Mouse (Mus musculus): ENCODE measurements around the gene Mcam. TPM values are rescaled to one million over a fixed set of nuclear protein-coding genes. Genes with fewer than 3 reads are reported as not detected.

Mcam gene
- total and polyA plus RNA-seq, 2 experiments, result 3.6 to 4.2 TPM

DNA sequence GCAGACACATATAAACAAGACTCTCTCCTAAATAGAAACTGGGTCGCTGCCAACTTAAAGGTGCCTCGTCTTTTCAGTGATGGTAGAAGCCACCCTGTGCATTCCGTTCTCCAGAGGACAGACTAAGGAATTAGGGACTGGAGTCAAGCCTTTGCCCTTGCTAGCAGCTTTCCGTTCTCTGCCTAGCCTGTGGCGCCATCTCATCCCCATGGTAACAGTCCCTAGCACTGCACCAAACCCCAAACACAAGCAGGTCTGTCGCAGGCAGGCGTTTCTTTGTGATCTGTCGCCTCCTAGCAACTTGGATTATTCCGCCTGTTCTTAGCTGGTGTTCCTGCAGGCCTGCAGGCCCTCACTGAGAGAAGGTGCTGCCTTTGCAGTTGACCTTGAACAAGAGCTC lies 37.7 kb upstream of the Mcam start:
- H3K27me3 ChIP-seq (ENCODE audit: control insufficient read depth, insufficient read depth, low read length), result no peaks in the 10 kb centered on the region
- 65% methylated on average over 9 of the region's 9 CpGs for WGBS
- H3K27ac ChIP-seq (replicated peaks; ENCODE audit: insufficient read depth, low read depth, low read length), result no peak overlapping the region
- no peaks in the 10 kb centered on the region for H3K4me1 ChIP-seq (ENCODE audit: control insufficient read depth, insufficient read depth, low read length)
- DNase-seq (ENCODE audit: extremely low read depth, low read depth, low spot score), result no peak
- H3K4me3 ChIP-seq (ENCODE audit: insufficient read depth, low read depth, low read length), result no peak overlapping the region
- H3K36me3 ChIP-seq (ENCODE audit: control insufficient read depth, insufficient read depth, low read length), result peaks cover 20% of the 10 kb centered on the region
- no peak overlapping the region for H3K9ac ChIP-seq (ENCODE audit: low read depth, low read length)
- no peak for TF ChIP-seq CTCF (IDR thresholded peaks at IDR 0.05; ENCODE audit: low read depth, low read length)
- TF ChIP-seq POLR2A (IDR thresholded peaks at IDR 0.05; ENCODE audit: extremely low read depth, insufficient read depth, low read length), result no peak
- H3K79me2 ChIP-seq (ENCODE audit: control insufficient read depth, insufficient read depth, low read length), result no peaks in the 10 kb centered on the region

DNA sequence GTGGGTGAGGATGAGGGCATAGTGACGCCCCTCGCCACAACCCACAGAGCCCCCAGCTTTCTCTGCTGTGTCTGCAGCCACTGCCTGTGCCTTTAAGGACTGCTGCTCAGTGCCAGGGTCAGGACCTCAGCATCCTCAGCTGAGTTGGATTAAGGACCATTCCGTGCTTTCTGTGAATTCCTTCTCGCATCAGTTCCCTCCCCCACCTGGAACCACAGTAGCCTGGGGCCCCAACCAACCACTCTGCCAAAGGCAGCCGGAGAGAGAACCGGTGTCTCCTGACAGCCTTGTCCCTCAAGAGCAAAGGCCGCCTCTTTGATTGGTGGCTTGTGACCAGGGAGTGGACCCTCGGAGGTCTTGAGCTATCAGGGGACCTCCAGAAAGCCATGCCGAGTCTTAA lies 32.8 kb upstream of the Mcam start, which contains the start of gene Mfrp:
Gene Mfrp (plus strand): TSS at position 240 of the 400 bp plus-strand sequence.
- H3K79me2 ChIP-seq (ENCODE audit: control insufficient read depth, insufficient read depth, low read length), result no peaks in the 10 kb centered on the region
- DNase-seq (ENCODE audit: extremely low read depth, low read depth, low spot score), result no peak
- no peak within 1 kb of the TSS for H3K9ac ChIP-seq (ENCODE audit: low read depth, low read length)
- no peaks in the 10 kb centered on the region for H3K36me3 ChIP-seq (ENCODE audit: control insufficient read depth, insufficient read depth, low read length)
- no peaks in the 10 kb centered on the region for H3K4me1 ChIP-seq (ENCODE audit: control insufficient read depth, insufficient read depth, low read length)
- no peak within 1 kb of the TSS for H3K4me3 ChIP-seq (ENCODE audit: insufficient read depth, low read depth, low read length)
- WGBS, result 93% methylated on average over 9 of the region's 9 CpGs
- no peaks in the 10 kb centered on the region for H3K27me3 ChIP-seq (ENCODE audit: control insufficient read depth, insufficient read depth, low read length)
- H3K27ac ChIP-seq (replicated peaks; ENCODE audit: insufficient read depth, low read depth, low read length), result no peak within 1 kb of the TSS
- TF ChIP-seq CTCF (IDR thresholded peaks at IDR 0.05; ENCODE audit: low read depth, low read length) (no peak), POLR2A (IDR thresholded peaks at IDR 0.05; ENCODE audit: extremely low read depth, insufficient read depth, low read length) (no peak)

GRCm38 (mm10) chr9:44104881-44105280 lies 29.4 kb upstream of the Mcam start:
- no peak for DNase-seq (ENCODE audit: extremely low read depth, low read depth, low spot score)
- Histone ChIP-seq H3K4me3 (ENCODE audit: insufficient read depth, low read depth, low read length) (no peak overlapping the region), H3K79me2 (ENCODE audit: control insufficient read depth, insufficient read depth, low read length) (peaks cover 5% of the 10 kb centered on the region; the same call in 1 of the 2 replicates), H3K9ac (ENCODE audit: low read depth, low read length) (no peak overlapping the region), H3K4me1 (ENCODE audit: control insufficient read depth, insufficient read depth, low read length) (no peaks in the 10 kb centered on the region), H3K27ac (replicated peaks; ENCODE audit: insufficient read depth, low read depth, low read length) (no peak overlapping the region), H3K27me3 (ENCODE audit: control insufficient read depth, insufficient read depth, low read length) (no peaks in the 10 kb centered on the region), H3K36me3 (ENCODE audit: control insufficient read depth, insufficient read depth, low read length) (no peaks in the 10 kb centered on the region)
- 96% methylated on average over 7 of the region's 7 CpGs for WGBS
- no peak for TF ChIP-seq CTCF (IDR thresholded peaks at IDR 0.05; ENCODE audit: low read depth, low read length)

DNA sequence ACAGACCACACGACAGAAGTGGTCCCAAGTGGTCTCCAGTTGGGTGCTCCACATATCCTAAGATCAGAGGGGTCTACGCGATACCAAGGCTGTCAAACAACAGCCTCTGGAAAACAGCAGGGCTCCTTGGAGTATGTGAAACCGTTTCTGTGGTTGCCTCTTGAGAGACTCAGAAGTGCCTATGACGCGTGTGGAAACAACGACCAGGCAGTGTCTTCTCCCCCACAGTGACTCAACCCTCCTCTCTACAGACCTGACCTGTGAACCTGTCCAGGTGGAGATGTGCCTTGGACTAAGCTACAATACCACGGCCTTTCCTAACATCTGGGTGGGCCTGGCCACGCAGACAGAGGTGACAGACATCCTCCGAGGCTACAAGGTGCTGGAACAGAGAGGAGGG lies 28.5 kb upstream of the Mcam start:
- no peaks in the 10 kb centered on the region for H3K36me3 ChIP-seq (ENCODE audit: control insufficient read depth, insufficient read depth, low read length)
- WGBS, result 90% methylated on average over 10 of the region's 10 CpGs

DNA sequence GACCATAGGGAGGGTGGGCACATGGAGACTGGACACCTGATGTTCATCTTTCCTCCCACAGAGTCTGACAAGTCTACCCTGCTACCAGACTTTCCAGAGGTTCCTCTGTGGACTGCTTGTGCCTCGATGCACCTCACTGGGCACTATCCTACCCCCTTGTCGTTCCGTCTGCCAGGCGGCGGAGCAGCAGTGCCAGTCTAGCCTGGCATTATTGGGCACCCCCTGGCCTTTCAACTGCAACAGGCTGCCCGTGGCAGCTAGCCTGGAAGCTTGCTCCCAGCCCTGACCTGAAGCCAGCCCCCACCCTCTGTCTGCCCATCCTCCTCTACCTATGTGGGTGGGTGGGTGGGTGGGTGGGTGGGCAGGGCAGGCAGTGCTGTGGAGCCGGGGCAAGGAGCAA lies 28.1 kb upstream of the Mcam start:
- Histone ChIP-seq H3K27me3 (ENCODE audit: control insufficient read depth, insufficient read depth, low read length) (no peaks in the 10 kb centered on the region), H3K36me3 (ENCODE audit: control insufficient read depth, insufficient read depth, low read length) (no peaks in the 10 kb centered on the region), H3K27ac (replicated peaks; ENCODE audit: insufficient read depth, low read depth, low read length) (no peak overlapping the region), H3K4me3 (ENCODE audit: insufficient read depth, low read depth, low read length) (no peak overlapping the region), H3K4me1 (ENCODE audit: control insufficient read depth, insufficient read depth, low read length) (no peaks in the 10 kb centered on the region), H3K9ac (ENCODE audit: low read depth, low read length) (no peak overlapping the region), H3K79me2 (ENCODE audit: control insufficient read depth, insufficient read depth, low read length) (peaks cover 5% of the 10 kb centered on the region; the same call in 1 of the 2 replicates)
- WGBS, result 86% methylated on average over 7 of the region's 7 CpGs
- DNase-seq (ENCODE audit: extremely low read depth, low read depth, low spot score), result no peak
- TF ChIP-seq CTCF (IDR thresholded peaks at IDR 0.05; ENCODE audit: low read depth, low read length), result no peak
- TF ChIP-seq POLR2A (IDR thresholded peaks at IDR 0.05; ENCODE audit: extremely low read depth, insufficient read depth, low read length), result no peak

More for the DNA sequence above, 28.5 kb upstream of the Mcam start:
- TF ChIP-seq CTCF (IDR thresholded peaks at IDR 0.05; ENCODE audit: low read depth, low read length) (no peak), POLR2A (IDR thresholded peaks at IDR 0.05; ENCODE audit: extremely low read depth, insufficient read depth, low read length) (no peak)
- no peak for DNase-seq (ENCODE audit: extremely low read depth, low read depth, low spot score)
- H3K27ac ChIP-seq (replicated peaks; ENCODE audit: insufficient read depth, low read depth, low read length), result no peak overlapping the region
- H3K79me2 ChIP-seq (ENCODE audit: control insufficient read depth, insufficient read depth, low read length), result peaks cover 5% of the 10 kb centered on the region; the same call in 1 of the 2 replicates
- H3K9ac ChIP-seq (ENCODE audit: low read depth, low read length), result no peak overlapping the region
- no peaks in the 10 kb centered on the region for H3K27me3 ChIP-seq (ENCODE audit: control insufficient read depth, insufficient read depth, low read length)
- no peaks in the 10 kb centered on the region for H3K4me1 ChIP-seq (ENCODE audit: control insufficient read depth, insufficient read depth, low read length)
- H3K4me3 ChIP-seq (ENCODE audit: insufficient read depth, low read depth, low read length), result no peak overlapping the region

DNA sequence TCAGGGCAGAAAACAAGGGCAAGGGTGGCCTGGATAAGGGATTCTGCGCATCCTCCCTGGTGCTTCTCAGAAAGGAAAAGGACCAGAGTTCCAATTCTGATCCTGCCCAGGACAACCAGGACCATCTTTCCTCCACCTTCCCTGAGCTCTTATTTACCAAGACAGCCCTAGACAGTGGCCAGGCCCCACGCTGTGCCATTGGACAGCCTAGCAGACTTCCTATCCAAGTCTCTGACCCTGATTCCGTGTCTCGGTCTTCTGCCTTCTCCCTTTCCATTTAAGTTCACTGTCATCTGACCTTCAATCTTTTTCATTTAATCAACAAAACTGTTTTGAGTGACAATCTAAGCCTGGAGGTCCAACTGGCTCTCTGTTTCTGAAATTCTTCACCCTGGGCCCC lies 27.7 kb upstream of the Mcam start:
- Histone ChIP-seq H3K4me1 (ENCODE audit: control insufficient read depth, insufficient read depth, low read length) (no peaks in the 10 kb centered on the region), H3K27me3 (ENCODE audit: control insufficient read depth, insufficient read depth, low read length) (no peaks in the 10 kb centered on the region), H3K4me3 (ENCODE audit: insufficient read depth, low read depth, low read length) (no peak overlapping the region), H3K9ac (ENCODE audit: low read depth, low read length) (no peak overlapping the region), H3K36me3 (ENCODE audit: control insufficient read depth, insufficient read depth, low read length) (no peaks in the 10 kb centered on the region), H3K79me2 (ENCODE audit: control insufficient read depth, insufficient read depth, low read length) (peaks cover 5% of the 10 kb centered on the region; the same call in 1 of the 2 replicates), H3K27ac (replicated peaks; ENCODE audit: insufficient read depth, low read depth, low read length) (no peak overlapping the region)
- TF ChIP-seq POLR2A (IDR thresholded peaks at IDR 0.05; ENCODE audit: extremely low read depth, insufficient read depth, low read length) (no peak), CTCF (IDR thresholded peaks at IDR 0.05; ENCODE audit: low read depth, low read length) (no peak)
- WGBS, result 87% methylated on average over 4 of the region's 4 CpGs
- DNase-seq (ENCODE audit: extremely low read depth, low read depth, low spot score), result no peak

All from liver, adult 2 months (tissue).